Mouse (Mus musculus): ENCODE results near the gene Fgfr3.

- TF ChIP-seq GATA1 (IDR thresholded peaks at IDR 0.05; ENCODE audit: borderline replicate concordance, low read length) (no peak), FLI1 (IDR thresholded peaks at IDR 0.05; ENCODE audit: low read length) (no peak)
Measured at GRCm38 (mm10) chr5:33723641-33724465, 2.4 kb downstream of the Fgfr3 start.

Measured in megakaryocyte, embryonic 14.5 days (primary cell).